Mouse (Mus musculus): Measurements from ENCODE around the gene Epha8.

The Epha8 gene

DNA sequence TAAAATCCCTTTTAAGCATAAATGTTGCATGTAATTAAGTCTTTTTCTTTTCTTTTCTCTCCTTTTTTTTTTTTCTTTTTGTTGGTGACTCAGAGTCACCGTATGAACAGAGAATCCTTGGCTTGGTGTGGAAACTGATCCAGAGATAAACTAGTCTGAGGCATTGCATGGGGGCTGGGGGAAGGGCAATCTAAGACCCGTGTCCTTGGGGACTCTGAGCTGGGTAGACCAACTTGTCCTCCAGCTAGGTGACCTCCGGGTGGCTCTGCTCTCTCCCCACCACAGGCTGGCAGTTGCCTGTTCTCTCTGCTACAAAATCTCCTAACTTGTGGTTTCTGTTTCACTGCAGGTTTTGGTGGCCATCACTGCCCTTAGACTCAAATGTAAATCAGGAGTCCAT lies 3.5 kb upstream of the Epha8 start:
- in situ Hi-C loops (cut with MboI, MseI), result no loop called here

DNA sequence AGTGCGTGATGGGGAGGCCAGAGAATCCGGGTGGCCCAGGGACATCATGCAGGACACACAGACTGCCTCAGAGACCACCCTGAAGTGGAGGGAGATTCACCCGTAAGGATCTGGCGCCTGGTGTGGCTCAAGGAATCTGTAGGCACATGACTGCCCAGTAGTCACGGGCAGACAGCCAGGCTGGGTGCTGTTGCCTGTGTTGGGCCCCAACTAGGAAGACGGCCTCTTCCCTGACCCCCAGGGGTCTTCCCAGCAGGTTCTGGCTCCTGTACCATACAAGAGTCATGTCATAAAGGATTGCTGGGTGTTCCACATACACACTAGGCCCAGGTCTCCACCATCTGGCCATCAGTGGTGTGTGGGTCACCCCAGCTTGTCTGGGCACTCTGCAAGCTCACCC lies 2.1 kb downstream of the Epha8 start:
- in situ Hi-C loops (cut with MboI, MseI), result no loop called here

DNA sequence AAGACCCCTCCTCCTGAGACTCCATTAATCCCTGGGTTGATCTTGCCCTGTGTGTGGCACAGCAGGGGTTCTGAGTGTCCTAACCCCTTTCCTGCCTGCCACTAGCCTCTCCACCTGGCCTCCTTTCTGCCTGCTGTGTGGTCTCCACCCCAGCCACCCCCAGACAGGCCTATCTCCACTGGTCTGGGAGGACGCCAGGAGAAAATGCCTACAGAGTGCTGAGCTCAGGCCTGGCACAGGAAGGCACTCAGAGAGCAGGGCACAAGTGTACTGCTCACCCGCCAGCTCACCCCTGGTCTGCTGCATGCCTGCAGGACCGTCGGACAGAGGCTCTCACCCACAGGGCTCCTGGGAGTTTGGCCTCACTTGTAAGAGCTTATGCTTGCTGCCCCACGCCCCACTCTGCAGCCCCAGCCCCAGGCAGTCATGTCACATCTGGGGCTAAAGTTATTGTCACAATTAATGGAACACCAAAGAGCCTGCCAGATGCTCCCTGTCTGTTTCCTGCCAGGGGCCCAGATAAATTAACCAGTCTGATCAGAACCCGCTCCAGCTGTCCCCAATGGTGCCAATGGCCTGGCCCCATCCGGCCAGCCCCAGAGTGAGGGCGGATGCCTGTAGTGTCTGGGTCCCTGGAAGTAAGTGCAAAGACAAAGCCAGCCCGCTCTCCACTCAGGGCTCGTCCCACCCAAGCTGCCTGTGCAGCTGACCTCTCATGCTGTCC lies 7.2 kb downstream of the Epha8 start:
- in situ Hi-C loops (cut with MboI, MseI), result no loop called here

DNA sequence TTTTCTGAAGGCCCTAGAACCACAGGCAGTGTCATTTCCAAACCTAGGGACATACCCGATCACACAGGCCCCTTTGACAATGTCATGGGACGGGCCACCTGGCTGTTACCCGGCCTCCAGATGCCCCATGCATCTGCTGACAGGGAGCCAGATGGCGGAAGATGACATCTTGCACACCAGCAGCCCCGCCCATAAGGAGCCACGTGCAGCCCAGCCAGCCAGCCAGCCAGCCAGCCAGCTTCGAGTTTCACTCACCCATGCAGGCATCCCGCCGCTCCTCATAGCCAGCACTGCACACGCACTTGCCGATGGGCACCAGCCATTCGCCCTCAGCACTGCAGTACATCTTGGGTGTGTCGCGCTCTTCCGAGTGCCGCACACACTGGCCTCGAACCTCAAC lies 11.2 kb downstream of the Epha8 start:
- in situ Hi-C loops (cut with MboI, MseI), result no loop called here

DNA sequence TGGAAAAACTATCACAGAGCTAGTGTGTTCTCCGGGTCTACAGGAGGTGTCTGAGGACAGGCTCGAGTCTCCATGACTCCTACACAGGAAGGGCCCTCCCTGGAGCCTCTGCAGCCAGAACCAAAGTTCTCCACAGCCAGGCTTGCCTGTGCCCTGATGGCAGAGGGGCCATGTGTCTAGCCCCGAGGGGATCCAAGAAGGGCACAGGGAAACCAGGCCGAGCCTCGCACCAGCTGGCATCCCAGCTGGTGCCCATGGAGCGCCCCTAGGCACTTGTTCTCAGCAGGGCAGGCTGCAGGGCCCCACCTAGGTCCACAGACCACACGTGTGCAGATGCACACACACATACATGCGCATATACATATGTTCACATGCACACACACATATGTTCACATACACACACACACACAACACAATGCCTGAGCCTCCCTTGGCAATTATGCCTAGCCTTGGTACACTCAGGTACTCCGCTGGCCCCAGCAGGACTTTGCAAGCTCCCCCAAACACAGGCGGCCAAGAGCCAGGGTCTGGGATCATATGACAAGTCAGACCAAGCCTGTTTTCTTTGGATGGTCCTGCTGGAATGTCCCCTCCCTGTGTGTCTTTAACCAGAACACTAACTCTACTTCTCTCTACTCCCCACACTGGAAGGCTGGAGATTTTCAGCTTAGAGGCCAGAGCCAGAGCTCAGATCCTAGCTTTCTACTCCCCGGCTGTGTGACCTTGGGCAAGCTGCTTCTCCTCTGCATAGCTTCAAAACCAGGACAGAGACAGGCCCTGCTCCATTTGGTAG lies 11.9 kb downstream of the Epha8 start:
- in situ Hi-C loops (cut with MboI, MseI), result no loop called here

DNA sequence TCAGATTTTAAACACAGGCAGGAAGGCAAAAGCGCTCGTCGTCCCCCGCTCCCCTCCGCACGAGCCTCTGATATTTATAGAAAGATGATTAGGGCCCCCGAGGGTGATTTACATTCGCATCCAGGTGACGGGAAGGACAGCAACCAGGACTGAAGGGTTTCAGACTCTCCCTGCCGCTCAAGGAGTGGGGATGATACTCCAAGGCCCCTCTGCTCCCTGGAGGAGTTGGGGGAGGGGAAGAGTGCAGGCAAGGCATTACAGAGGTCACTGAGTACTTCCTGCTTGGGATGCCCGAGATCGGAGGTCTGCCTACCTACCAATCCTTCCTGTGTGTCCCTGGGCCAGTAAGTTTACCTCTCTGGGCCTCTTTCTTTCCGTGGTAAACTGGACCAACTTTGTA lies 13.4 kb downstream of the Epha8 start:
- in situ Hi-C loops (cut with MboI, MseI), result no loop called here

DNA sequence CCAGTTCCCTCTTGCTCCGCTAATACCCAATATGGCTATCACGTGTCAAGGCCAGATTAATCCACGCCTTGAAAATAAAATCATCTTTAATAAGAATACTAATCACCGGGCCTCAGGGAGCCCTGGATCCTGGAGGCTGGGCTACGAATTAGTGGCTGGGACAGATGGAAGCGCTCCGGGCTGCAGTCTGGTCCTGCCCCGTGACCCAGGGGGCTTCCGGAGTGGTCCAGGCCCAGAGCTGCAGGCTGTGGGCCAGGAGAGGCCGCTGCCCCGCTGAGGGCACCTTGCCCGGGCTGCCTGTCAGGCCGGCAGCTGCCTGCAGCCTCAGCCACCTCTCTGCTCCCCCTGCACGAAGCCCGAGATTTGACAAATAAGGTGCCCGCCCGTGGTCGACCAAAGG lies 13.9 kb downstream of the Epha8 start:
- in situ Hi-C loops (cut with MboI, MseI), result no loop called here

DNA sequence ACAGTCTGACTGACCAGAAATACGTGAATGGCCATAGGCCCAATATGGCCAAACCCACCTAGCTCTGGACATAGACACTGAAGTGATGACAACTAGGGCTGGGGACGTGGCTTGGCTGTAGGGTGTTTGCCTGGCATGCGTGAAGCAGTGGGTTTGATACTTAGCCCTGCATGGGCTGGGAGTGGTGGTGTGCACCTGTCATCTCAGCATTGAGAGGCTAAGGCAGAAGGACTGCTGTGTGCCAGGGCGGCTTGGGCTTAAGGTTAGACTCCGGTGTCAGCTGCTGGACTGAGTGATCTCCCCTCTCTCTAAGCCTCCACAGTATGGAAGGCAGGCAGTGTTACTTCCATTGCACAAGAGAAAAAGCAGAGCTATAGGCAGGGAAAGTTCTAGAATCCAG lies 18.7 kb downstream of the Epha8 start:
- in situ Hi-C loops (cut with MboI, MseI), result loop anchor here (10.0 kb wide), 1 partner anchor 137 kb away; no protein-coding TSS in a partner anchor

DNA sequence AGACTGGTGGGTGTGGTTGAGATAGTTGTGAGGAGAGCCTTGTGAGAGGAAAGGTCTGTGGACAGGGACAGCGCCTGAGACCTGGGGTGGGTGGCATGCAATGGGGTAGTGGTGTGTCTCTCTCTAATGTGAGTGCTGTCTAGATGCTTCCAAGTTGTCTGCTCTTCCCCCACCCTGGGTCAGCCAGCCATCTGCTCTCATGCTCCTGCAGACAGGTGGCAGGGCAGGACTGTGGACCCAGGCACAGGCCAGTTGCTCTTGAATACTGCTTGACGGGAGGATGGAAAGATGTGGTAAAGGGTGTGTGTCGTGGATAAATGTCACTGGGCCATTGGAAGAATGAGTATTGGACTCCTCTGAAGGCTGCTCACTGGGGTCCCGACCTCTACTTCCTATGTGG lies 19.3 kb downstream of the Epha8 start:
- in situ Hi-C loops (cut with MboI, MseI), result loop anchor here (10.0 kb wide), 1 partner anchor 137 kb away; no protein-coding TSS in a partner anchor

DNA sequence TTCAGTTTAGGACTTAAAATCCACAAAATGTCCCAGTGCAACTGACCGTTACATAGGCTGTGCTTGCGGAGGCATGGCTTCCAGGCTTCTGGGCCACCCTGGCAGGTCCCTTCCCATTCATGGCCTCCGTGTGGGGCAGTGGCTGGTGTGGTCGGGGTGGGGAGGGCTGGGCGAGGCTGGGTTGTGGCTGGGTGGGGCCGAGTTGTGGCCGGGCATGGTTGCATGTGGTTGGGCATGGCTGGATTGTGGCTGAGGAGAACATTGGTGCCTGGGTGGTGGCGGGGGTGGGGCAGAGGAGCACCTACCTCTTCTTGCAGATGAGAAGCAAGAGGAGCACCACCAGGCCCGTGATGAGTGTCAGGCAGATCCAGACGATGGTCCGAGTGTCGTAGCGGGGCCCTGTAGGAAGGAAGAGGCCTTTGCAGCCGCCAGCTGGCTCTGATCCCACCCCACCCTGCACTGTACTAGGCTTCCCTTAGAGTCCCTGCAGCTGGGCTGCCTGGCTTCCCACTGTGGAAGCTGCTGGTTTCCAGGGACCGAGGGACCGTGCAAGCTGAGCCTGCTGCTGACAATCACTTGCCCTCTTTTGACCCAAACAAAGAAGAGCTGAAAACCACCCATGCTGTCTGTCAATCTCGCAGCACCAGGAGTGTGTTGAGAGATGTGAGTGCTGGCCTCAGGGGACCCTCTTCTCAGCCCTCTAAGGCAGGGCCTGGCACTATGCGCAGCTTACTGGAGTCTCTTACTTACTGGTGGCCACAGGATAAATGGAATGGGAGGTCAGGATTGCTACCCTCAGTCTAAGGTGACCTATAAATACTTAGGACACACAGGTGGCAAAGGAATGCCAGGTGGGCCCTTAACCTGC lies 21.6 kb downstream of the Epha8 start:
- in situ Hi-C loops (cut with MboI, MseI), result loop anchor here (10.0 kb wide), 1 partner anchor 140 kb away; no protein-coding TSS in a partner anchor

DNA sequence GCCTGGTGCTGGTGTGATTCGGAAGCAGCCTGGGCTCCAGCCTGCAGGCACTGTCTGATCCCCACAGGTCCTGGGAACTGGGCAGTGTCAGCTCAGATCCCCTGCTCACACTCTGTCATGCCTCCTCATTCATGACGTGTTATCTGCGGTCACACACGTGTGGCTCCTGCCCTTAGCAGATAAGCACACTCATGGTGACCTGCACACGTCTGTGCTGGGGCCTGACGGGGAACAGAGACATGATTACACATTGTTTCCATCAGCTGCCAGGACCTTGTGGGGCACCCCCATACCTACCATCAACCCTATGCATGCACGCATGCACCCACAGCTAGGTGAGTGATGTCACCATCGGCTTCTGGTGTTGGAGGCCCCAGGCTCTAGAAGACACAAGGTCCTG lies 26.1 kb downstream of the Epha8 start:
- in situ Hi-C loops (cut with MboI, MseI), result loop anchor here (10.0 kb wide), 1 partner anchor 144 kb away; no protein-coding TSS in a partner anchor

DNA sequence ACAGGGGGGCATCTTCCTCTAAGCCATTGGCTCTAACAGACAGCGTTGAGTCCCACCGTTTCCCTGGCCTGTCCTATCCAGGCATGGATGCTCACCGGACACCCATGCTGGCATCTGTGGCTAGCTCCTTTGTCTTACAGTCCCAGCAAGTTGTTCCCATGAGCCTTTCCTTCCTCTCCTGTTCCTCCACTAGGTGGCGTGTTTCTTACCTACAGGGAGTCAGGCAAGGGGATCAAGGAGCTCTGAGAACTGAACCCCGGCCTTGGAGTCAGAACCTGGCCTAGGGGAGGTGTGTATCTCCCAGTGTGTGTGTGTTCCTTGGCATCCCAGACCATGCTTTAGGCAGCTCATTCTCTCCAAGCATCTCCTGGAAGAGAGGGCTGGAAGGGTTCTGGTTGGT lies 27.7 kb downstream of the Epha8 start:
- in situ Hi-C loops (cut with MboI, MseI), result no loop called here

DNA sequence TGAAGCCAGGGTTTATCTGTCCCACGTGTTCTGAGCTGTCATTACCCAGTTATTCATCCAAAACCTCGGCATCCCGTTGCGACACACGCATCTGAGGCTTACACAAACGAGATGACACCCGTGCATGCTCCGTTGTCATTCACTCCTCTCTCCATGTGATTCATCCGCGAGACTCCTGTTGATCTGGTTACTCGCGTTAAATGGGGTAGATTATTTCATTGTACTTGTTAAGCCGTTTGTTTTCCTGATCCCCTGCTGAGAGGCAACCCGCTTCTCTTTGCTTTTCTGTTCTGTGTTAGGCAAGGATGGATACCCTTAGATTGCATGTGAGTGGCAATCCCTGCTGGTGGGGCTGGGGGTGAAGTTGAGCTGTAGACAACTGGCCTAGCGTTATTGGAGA lies 30.8 kb downstream of the Epha8 start:
- in situ Hi-C loops (cut with MboI, MseI), result no loop called here

DNA sequence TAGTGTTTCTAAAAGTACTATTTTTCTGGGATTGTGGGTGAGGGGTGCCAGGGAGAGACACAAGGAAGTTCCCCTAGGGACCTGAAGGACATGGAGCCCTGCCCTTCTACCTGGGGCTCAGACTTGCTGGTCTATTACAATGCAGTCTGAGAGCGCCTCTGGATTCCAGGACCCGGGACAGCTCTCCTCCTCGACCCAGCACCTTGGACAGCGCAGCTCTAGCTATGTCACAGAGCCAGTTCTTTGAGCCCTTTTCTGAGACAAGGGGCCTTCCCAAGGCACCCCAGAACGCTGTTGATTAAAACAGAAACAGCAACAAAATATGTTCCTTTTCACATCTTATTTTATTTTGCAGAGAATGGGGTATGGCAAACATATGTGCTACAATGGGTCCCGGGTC lies 32.1 kb downstream of the Epha8 start:
- in situ Hi-C loops (cut with MboI, MseI), result no loop called here

DNA sequence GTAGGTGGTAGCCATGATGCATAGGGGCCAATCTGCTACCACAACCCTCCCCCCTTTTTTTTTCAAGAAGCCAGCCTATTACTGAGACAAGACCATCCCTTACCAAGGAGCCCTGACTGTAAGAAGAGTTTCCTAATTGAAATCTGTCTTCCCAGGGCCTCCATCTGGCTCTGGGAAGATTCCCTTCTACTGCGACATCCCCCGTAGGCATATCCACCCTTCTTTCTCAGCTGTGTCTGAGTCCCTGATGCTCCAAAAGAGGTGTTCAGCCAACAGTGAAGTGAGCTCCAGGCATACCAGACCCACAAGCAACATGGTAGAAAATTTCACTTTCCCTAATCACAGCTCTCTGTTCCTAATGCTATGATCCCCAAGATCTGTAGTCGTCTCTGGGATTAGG lies 37.1 kb downstream of the Epha8 start:
- in situ Hi-C loops (cut with MboI, MseI), result no loop called here

DNA sequence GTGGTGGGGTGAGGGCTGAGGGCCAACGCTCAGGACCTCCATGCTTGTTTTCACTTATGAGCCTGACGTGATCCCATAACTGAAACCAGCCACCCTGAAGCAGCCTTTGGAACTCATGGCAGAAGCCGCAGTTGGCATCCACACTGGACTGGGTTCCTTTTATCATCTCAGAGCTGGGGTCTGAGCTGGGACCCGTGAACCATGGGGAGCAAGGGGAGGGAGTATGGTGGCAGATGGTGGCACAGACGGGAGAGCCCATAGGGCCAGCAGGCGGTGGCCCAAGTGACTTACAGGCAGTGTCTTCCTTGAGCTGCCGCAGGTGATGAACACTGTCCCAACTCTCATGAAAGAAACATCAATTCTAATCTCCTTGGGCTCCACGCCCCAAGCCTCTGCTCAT lies 37.8 kb downstream of the Epha8 start:
- in situ Hi-C loops (cut with MboI, MseI), result no loop called here

DNA sequence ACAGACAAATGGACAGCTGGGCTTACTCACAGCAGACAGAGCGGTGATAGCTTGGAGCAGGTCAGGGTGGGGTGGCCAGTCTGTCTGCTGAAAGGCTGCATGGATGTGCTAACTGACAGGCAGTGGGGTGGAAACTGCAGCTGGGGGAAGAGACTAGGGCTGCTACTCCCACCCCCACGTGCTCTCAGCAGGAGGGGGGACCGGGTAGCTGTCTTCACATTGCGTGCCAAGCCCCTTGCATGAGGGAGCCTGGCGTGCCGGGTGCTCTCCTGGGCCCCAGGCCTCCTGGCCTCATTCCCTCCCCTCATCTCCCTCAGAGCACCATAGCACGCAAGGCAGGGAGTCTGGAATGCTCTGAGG lies 39.5 kb downstream of the Epha8 start:
- in situ Hi-C loops (cut with MboI, MseI), result no loop called here

DNA sequence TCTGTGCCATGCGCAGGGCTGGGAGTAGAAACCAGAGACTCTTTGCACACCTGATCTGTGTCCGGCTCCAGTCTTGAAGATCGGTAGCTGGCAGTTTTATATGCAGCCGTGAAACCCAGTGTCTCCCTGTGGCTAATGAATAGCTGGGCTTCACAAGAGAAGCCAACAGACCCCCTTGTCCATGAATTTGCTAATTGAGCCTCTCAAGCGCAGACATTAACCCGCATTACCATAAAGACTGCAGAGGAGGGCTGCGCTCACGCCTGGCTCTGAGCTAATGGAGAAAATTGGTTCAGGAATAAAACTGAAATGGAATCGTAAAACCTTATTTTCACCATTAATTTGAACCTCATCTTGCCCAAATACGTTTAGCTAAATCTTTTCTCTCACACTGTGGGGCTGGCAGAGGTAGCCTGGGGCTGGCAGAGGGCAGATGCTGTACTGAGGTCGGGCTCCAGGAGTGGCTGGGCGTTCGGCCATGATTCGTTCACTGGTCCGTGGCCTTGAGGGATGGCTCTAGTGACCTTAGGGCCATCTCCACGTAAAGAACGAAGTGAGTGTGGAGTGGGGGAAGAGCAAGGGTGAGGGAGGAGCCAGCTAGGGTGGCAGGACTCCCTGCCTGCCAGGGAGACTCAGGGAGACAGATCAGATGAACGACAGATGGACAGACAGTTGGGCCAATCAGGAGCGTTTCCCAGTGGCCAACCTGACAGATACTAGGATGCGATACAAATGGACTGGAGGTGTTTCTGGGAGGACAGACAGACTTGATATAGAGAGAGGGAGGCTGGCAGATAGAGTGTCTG lies 40.1 kb downstream of the Epha8 start:
- in situ Hi-C loops (cut with MboI, MseI), result no loop called here

DNA sequence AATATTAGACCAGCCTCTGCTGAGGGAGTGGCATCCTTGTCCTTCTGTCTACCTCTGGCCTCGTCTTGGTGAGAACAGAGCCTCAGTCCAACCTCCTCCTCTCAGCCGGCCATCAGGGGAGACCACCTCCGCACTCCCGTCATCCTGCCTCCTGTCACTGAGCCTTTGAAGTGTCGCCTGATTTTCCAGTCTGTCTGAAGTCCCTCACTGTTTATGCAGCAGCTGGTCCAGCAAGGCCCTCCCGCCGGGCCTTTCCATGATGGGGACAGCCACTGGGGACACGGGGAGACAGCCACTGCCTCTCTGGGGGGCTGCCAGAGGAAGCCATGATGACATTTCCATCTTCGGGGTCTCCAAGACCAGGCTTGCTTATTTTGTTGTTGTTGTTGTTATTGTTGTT lies 43.8 kb downstream of the Epha8 start:
- in situ Hi-C loops (cut with MboI, MseI), result no loop called here

DNA sequence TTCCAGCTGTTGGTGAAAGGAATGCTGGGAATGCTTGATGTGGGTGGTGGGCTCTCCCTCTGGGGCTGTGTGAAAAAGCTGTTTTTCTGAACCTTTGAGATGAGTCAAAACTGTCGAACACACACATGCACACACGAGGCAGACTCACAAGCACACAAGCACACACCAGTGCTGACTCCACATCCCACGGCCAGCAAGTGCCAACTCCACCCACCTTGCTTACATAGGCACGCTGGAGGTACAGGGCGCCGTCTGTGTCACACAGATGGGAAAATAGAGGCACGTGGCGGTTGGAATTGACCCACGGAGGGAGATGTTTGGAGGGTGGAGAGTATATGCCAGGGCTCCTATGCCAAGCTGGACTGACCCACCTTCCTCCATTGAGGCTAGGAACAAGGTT lies 44.8 kb downstream of the Epha8 start:
- in situ Hi-C loops (cut with MboI, MseI), result no loop called here

DNA sequence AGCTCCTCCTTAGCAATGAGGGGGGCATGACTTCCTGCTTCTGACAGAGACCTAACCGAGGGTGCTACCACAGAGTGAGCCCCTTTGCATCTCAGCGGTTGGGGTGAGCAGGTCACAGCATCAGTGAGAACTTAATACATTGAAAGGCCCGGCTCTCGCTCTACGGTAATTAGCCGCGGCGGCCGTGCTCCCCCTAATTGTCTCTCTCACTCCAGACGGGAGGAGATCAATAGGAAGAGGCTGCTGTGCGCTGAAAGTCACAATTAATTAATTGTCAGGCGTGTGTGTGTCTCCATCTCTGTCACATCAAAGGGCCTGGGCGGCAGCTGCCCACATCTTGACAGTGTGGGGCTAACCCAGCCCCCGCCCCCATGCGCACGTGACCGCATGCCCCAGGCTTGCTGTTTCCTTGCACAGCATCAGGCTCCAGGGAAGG lies 45.4 kb downstream of the Epha8 start:
- in situ Hi-C loops (cut with MboI, MseI), result no loop called here

All from regulatory T cell (primary cell).